Mouse (Mus musculus): ENCODE results near the gene Faf1. TPM values are rescaled to one million over a fixed set of nuclear protein-coding genes. Genes with fewer than 3 reads are reported as not detected.

The Faf1 gene
- total RNA-seq, 1 experiment from 2014 or later: 28.7 TPM

DNA sequence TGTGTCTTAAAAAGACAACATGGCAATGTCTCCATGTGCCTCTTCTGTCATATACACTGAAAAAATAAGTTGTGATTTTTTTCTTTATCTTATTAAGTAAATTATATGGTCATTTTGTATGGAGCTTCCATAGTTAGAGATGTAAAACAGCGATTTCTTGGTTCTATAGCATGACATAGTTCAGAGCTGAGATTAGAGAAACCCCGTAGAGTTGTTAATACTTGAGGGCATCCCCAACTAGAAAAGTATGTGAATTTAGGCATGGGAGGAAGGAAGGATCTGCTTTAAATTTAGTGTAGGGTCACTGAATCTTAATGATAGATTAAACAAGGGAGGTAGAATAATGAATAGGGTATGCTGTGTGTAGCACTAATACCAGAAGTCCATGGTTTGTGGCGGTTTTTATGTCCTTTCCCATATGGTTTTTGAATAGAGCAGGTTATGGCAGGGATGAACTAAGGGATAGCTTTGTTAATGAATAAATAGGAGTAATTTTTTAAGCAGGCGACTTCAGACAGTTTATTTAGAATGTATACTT is 106.3 kb downstream of the Faf1 start:
- no peak for DNase-seq

DNA sequence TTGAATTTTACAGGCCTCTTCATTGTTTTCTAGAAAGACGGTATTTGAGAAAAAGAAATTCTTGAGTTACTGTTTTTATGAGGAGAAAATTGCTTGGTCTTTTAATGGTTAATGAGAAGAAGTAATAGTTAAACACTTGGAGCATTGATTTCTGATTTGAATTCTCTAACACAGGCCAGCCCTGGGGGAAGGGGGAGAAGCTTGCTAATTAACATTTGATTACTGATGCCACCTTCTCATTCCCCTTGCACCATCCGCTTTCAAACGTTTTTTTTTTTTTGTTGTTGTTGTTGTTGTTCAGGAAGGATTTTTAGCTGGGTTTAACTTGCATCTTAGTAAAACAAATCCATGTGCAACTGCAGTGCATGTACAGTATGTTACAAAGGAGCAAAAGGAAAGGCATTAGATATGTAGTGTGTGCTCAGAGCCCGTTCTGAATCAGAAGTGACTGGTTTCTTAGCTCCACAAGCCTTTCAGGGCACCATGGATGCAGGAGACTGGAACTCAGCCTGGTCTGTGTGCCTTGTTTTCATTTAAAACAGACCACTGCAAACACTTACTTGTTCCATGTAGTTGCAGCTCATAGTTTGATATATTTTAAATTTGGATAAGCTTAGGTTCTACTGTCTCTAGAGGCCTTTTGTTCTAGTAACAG is 113.1 kb downstream of the Faf1 start:
- no peak for DNase-seq

DNA sequence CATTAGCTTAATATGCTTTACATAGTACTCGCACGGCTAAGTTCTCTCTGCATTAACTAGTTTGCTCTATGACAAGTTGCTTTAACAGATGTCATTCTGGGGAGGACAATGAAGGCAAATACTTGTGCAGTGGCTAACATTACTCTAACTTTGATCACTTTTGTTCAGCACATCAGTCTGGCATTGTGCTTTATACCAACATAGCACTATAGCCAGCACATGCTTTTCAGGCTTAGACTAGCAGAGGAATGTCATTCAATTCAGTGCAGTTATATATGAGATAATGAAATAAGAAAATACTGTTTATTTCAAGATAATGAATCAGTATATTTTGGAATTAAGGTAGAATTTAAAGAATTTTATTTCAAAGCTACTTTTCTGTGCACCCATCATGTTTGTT is 115.9 kb downstream of the Faf1 start:
- no peak for DNase-seq

DNA sequence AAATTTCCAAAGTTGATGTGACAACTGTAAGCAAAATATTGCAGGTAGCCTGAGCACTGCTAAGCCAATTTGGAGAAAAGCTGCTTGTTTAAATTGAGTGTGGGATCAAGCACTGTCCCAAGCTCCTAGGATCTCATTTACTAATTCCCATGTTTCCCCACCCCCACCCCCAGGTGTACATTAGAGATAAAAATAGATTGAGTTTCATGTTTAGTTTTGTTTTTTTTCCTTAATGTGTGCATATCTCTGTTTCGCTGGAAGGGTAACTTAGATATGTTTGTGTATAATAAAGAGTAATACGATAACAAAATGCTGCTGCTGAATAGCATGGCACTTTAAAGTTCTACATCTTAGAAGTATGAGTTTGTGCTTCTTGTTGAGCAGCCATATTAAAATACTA is 116.7 kb downstream of the Faf1 start:
- DNase-seq: no peak

DNA sequence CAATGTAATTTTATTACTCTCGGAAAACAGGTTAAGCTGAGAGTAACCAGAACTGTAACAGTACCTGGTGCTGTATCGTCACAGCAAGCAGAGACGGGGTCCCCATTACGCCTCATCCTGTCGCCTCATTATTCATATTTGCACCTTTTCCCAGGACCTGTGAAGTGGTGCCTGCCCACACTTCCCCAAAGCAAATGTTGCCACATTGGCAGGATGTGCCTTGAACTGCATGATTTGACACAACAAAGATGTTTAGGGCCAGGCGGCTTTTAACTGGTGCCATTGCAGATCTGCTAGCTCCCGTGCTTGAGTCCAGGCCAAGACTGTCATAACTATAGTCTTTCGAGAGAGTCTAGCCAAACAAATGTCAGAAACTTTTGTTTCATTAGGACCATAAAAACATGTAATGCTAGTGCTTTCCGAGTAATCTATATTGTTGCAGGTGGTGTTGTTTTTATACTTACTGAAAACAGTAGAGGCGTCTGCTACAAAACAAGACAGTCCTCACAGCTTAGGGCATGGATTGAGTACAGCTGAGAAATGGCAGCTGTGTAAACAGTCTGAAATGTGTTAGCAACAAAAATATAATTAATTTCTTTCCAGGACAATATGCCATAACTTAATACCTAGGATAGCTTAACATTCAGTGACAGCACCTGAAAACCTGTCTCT is 121.3 kb downstream of the Faf1 start:
- DNase-seq: no peak

DNA sequence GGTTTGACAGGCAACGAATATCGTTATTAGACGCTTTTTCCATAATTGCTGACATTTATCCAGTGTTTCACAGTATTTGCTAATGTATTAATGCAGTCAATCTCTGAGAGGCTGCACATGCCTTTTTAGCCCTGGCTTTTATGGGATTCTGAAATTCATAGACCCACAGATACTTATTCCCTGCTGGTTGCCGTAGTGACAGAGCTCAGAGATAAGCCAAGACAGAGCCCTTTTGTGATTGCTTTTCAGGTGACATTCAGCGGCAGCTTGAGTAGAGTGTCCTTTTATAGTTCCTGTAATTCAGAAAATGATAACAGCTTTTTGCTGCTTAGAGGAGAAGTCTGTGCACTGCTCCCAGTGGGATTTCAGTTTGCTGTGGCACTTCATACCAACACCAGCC is 130.0 kb downstream of the Faf1 start:
- no peak for DNase-seq

DNA sequence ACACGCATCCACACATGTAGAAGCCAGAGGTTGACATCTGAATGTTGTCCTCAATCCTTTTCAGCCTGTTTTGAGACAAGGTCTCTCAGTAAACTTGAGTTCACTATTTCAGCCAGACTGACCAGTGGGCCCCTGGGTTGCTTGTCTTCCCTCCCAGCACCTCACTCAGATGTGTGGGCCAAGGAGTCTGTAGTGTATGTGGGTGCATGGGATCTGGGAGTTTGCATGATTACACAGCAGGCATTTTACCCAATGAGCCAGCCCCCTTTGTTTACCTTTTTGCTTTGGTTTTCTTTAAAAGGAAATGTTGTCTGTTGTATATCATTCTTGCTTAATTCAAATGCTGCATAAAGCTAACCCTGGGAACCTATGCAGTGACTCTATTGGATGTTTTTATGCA is 138.8 kb downstream of the Faf1 start:
- no peak for DNase-seq

DNA sequence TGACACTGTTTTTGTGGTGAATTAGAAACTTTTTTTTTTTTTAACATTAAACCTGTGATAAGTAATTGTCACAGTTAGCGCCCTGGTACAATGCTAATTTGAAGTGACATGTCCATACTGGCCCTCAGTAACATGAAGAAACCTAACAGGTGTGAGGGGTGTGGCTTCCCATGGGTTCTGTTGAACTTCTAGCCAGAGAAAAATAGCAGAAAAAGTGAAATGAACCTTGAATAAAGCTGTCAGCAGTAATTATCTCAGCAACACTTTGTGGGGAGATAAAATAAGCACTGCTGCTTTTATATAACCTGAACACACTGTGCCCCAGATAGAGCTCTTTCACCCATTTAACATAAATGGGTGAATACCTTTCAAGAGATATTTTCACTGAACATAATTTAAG is 139.2 kb downstream of the Faf1 start:
- DNase-seq: no peak

DNA sequence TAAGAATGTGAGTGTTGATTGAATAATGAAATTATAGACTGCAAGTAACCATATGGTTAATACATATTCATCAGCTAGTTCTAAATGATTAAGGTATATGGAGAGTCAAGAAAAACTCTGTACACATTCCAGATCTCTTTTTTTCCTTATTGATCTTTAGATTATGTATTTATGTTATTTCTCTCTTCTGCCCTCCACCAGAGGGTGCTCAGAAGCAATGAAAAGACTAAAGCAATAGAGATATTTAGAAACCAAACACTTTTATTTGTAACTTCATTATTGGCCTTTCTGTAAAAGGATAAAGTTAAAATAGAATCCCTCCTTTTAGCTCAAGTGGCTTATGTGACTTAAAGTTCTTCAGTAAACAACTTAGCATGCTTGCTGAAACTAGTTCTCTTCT is 143.1 kb downstream of the Faf1 start:
- DNase-seq: no peak

DNA sequence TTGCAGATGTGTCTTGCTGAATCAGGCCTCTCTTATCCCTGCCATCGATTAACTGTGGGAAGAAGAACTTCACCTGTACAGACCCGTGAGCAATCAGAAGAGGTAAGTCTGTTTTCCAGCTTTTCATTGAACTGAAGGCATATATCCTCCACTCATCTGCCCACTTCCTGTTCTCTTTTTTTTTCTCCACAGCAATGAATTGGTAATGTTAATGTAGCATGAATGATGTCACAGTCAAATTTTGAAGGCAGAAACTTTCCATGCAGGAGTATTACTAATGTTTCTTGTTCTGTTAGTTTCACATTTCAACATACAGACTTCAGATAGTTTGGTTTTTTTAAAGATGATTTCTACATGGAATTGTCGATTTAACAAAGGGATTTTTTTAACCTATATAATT is 153.4 kb downstream of the Faf1 start:
- DNase-seq: no peak

DNA sequence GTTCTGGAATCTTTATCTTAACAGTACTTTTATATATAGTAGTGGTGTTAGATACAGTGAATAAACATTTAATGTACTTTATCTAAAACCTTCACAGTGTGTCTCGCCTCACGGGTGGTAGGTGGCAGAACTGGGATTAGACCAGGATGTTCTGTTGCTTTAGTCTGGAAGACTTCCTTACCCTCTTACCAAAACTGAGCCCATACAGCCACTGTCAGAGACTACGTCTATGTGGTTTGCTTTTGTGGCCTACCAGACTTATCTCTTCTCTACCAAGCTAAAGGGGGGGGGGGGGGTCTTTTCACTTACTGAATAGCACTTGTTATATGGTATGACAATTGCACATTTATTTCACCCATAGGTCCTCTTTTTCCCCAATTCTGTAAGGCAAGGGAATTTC is 181.5 kb downstream of the Faf1 start:
- DNase-seq: no peak

DNA sequence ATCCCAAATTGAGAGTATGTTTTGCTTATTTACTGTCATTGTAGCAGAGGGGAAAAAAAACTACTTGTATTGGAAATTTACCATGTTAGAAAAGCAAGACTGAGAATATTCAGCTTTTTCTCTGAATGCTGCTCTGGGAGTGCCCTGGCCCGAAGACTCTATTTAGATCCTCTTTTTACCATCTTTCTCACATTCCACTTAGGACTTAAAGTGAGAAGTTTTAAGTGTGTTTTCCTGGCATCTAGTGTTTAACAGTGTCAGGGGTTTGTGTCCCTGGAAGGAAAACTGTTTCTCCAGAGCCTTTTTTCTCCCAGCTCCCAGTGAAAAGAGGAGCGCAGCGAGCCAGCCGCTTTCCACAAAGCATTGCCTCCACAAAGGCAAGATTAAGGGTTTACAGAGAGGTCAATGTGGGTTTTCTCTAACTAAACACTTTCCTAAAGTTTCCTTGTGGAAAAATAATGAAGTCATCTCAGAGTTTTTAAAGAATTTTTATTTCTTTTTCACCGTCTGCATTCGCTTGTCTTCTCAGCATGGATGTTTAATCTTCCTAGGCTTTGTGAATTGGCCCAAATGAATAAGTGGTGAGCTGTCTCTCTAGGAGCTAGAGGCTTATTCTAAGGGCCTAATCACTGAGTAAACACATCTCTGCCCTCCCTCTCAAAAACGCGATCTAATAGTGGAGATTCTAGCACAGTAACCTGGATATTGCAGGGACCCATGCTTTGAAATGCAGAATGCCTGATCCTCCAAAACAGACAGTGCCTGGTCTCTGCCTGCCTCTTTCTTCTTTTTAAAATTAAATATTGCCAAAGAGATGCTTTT is 182.4 kb downstream of the Faf1 start:
- DNase-seq: no peak

DNA sequence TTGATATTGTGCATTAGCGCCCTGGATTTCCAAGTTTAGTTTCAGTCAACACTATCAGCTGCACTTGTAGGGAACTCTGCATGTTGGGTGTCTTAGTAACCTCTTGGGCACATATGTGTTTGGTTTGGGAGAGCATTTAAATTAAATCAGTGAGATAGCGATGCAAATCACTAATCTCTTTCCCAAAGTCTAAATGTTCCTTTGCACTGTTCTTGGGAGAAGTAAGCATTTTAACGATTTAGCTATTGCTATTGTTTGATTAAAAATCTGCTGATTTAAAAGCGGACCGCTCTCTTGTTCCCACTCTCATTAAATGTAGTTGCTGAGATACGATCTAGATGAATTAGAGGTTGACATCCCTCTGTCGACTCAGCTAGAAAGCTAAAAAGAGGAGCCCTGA is 183.0 kb downstream of the Faf1 start:
- DNase-seq: no peak

DNA sequence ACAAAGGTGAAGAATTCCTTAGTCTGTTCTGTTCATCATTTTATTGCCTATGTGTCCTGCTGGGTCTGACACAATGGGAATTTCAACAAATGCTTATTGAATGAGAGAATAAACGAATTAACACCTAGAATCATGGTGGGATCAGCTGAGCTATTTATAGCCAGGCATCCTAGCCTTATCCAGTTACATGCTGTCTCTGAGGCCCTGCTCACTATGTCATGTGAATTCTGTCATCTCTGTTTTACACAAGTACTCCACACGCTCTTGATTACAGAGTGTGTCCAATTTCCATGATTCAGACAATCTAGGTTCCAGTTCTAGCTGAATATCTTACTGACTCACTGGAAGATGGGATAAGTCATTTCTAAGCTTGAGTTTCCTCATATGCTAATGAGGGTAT is 183.9 kb downstream of the Faf1 start:
- no peak for DNase-seq

DNA sequence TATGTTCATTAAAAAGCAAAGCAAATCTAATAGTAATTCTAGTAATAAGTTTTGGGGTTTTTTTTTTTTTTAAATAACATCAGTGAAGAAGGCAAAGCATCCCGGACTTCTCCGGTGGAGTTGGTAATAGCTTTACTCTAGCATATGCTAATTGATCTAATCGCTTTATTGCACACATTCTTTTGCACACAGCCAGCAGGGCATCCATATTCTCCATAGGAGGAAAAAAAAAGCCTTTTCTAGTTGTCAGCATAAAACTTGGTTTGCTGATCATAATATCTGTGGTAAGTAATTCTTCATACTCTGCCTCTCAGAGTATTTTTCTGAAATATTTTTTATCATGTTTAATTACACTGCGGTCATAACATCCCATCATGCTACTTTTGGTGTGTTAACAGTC is 185.9 kb downstream of the Faf1 start:
- DNase-seq: no peak

DNA sequence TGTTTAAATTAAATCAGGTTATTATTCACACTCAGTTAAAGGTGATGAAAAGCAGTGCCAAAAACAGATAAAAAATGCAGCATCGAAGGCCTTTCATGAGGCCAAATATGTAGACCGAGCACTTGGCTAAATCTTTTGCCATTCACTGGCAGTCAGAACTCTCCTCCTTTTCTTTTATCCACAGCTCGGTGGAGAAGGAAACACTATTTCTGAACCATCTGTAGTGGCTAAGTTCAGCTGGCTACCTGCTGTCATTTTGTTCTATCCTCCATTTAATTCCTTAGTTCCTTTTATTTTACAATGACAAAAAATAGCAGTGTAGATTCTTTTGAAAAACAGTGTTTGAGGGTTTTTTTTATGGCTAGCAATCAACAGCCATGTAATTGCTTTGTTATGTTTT is 186.6 kb downstream of the Faf1 start:
- no peak for DNase-seq

DNA sequence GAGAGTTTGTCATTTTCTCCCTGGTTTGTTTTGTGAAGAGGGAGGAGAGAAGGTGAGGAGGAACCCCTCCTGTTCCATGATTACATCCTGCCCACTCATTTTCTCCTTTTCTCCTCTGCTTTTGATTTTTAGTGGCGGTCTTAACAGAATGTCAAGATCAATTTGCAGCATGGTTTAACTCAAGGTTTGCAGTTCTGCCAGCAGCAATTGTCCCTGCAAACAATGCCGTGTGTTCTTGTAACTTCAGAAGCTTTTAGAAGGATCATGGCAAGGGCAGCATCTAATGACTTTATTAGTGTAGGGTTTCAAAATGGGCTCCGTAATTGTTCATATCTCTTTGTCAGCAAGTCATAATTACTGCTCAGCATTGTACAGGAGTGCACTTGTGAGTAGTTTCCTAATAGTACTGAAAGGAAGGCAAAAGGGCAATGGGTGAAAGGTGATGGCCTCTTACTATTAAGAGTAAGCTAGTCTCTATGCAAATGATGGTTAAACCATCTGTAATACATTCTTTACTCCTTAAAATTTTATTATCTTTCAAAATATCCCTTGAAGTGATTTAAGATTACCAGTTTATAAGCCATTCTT is 192.6 kb downstream of the Faf1 start:
- no peak for DNase-seq

DNA sequence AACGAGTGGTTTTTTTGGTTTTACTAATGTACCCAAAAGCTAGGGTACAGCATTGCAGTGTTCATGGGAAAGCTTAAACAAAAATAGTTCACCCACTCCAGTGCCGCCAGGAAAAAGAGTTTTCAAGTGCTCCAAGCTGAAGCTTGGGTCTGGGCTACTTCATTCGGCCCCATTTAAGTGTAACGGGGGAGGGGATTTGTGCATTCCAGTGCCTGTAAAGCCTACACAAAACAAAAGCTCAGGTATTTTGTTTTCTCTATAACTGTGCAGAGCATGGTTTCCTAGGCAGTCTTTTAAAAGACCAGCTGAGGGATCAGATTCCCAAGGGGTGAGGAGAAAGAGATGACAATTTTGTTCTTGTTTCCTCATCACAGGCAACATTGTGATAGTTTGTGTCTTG is 207.9 kb downstream of the Faf1 start:
- no peak for DNase-seq

DNA sequence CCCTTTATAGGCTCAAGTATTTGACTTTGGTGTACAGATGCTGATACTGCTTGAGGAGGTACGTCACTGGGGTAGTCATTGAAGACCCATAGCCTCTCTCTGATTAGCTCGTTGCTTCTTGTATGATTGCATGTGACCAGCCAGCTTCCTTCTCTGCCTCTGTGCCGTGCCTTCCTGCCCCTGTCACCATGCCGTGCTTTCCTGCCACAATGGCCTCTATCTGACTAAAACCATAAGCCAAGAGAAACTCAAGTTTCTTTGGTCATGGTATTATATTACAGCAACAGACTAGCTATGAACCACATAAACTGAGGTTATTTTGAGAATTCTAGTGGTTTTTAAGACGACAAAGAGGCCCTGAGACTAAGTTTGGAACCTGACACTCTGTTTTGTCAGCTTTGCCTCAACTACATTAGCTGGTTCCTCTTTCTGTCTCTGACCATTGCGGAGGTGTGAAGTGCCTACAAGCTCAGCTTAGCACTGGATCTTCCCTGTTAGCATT is 211.5 kb downstream of the Faf1 start:
- DNase-seq: no peak

DNA sequence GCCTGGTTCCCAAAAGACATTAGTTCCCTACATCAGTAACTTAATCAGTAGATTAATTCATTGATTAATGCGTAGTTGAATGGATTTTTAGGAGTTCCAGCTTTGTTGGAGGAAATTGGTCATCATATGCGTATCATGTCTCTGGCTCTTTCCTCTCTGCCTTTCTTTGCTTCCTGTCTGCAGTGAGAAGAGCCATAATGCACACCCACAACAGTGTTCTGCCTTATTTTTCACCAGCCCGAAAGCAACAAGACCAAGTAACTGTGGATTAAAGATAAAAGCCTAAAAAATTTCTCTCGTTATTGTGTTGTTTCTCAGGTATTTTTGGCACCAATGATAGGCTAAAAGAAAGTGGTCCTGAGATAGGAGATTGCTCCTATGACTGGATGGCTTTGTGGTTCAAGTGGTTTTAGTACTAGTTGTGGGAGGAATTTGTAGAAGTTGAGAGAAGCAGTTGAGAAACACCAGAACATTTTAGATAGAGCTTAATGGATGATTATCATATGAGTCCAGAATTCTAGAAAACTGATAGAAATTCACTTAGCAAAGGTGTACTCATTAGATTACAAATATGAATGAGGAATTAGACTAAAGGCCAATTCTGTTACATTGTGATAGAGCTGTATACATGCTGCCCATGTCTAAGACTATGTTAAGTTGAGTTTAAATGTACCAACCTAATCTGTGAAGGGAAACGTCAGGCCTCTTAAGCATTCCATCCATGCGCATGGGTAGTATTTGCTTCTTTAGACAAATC is 221.6 kb downstream of the Faf1 start:
- no peak for DNase-seq

DNA sequence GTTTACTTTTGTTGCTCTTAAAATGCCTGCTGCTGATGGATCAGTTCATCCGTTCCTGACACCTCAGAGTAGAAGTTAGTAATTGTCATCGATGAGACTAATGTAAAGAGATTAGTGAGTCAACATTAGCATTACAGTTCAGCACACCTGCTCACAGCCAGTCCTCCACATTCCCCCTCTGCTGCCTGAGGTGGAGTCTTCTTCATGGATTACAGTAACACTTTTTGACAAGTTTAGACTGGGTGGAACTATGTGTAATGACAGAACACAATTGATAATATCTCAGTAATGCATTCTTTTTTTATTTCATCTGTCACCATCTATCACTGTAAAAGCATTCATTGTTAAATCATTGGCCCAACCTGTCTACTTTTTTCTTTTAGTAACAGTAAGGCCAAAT is 224.7 kb downstream of the Faf1 start:
- no peak for DNase-seq

DNA sequence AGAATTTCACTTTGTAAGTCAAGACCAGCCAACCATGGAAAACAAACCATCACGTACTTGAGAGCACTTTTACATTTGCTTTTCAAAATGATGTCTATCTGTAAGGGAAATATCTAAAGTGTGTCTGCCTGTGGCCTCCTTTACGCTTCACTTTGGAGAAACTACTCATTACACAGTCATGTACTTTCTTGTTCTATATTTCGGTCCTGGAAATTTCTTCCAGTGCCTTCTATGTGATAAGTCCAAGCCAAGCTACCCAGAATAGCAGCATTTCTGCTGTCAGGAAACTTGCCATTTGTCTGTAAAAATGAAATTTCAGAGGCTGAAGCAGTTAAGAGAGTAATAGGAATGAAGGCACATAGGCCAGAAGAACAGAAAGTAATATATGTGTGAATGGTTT is 228.1 kb downstream of the Faf1 start:
- no peak for DNase-seq

Measured in adrenal gland, postnatal 25 days (tissue).